Mouse (Mus musculus): Measurements from ENCODE around the gene Vmn1r189. TPM values are rescaled to one million over a fixed set of nuclear protein-coding genes. Genes with fewer than 3 reads are reported as not detected.

Gene Vmn1r189
- not detected in 2 replicates for polyA plus RNA-seq (2015; fragmentation: Nextera tagmentation; extraction: Ambion mirVana)

DNA sequence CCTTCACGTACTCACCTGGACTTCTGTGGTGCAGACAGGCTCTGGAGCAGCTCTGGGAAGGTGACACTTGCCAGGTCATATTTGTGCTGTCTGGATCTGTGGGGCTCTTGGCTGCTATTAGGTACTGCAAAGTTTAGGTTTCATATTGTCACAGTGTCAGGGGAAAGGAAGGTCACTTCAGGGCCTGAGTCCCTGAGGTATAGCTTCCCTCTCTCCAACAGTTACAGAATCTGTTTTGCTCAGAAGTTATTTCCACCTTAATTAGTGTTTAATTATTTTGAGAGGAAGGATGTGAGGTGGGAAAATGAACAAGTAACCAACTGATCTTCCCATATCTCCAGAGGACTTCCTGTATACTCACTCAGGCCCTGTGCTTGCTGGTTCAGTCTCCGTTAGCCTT lies at the start of gene Vmn1r189:
Gene Vmn1r189 (minus strand): TSS at position 101 of the 400 bp plus-strand sequence.

DNA sequence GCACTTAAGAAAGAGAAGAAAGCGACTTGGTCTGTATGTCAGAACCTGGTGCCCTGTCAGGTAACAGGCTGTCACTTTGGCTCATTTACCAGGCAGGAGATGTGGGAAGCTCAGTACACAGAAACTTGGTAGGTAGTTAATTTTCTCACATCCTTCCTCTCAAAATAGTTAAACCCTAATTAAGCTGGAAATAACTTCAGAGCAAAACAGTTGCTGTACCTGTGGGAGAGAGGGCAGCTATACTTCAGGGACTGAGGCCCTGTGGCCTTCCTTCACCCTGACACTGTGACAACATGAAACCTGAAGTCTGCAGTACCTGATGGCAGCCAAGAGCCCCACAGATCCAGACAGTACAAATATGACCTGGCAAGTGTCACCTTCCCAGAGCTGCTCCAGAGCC lies 21.5 kb downstream of the Vmn1r189 start, which contains the start of gene Vmn1r188:
Gene Vmn1r188 (plus strand): TSS at position 301 of the 400 bp plus-strand sequence.

Small RNAs within 50 kb of the gene (microRNA-seq; reads per million reads assigned to microRNA genes)
- gene Gm26300 = not detected

Other genes with a start within 250 kb of the Vmn1r189 start
- 1.1 and 1.2 TPM in 2 replicates for gene Zfp184, start 160.7 kb downstream of the Vmn1r189 start, polyA plus RNA-seq (2015; fragmentation: Nextera tagmentation; extraction: Ambion mirVana)
- 0.17 TPM in 1 of 2 replicates, not detected in the other for gene Pom121l2, start 124.6 kb downstream of the Vmn1r189 start, polyA plus RNA-seq (2015; fragmentation: Nextera tagmentation; extraction: Ambion mirVana)
- gene Prss16, start 96.1 kb downstream of the Vmn1r189 start, polyA plus RNA-seq (2015; fragmentation: Nextera tagmentation; extraction: Ambion mirVana) = 0.35 and 0.80 TPM in 2 replicates
- 2.2 TPM in 1 of 2 replicates, not detected in the other for gene Hist1h2ah, start 70.3 kb downstream of the Vmn1r189 start, polyA plus RNA-seq (2015; fragmentation: Nextera tagmentation; extraction: Ambion mirVana)
- 0.92 and 1.3 TPM in 2 replicates for gene Hist1h2bk, start 70.0 kb downstream of the Vmn1r189 start, polyA plus RNA-seq (2015; fragmentation: Nextera tagmentation; extraction: Ambion mirVana)
- gene Hist1h4i, start 64.5 kb downstream of the Vmn1r189 start, polyA plus RNA-seq (2015; fragmentation: Nextera tagmentation; extraction: Ambion mirVana) = 4.6 and 7.5 TPM in 2 replicates
- 8.4 and 8.8 TPM in 2 replicates for gene Hist1h2ag, start 62.9 kb downstream of the Vmn1r189 start, polyA plus RNA-seq (2015; fragmentation: Nextera tagmentation; extraction: Ambion mirVana)
- 1.8 and 2.4 TPM in 2 replicates for gene Hist1h2bj, start 62.6 kb downstream of the Vmn1r189 start, polyA plus RNA-seq (2015; fragmentation: Nextera tagmentation; extraction: Ambion mirVana)
- gene Vmn1r188, start 21.4 kb downstream of the Vmn1r189 start, polyA plus RNA-seq (2015; fragmentation: Nextera tagmentation; extraction: Ambion mirVana) = not detected in 2 replicates
- gene Vmn1r191, start 78.1 kb upstream of the Vmn1r189 start, polyA plus RNA-seq (2015; fragmentation: Nextera tagmentation; extraction: Ambion mirVana) = not detected in 2 replicates
- gene Vmn1r192, start 85.3 kb upstream of the Vmn1r189 start, polyA plus RNA-seq (2015; fragmentation: Nextera tagmentation; extraction: Ambion mirVana) = not detected in 2 replicates
- gene Vmn1r193, start 117.3 kb upstream of the Vmn1r189 start, polyA plus RNA-seq (2015; fragmentation: Nextera tagmentation; extraction: Ambion mirVana) = not detected in 2 replicates
- gene Vmn1r194, start 138.4 kb upstream of the Vmn1r189 start, polyA plus RNA-seq (2015; fragmentation: Nextera tagmentation; extraction: Ambion mirVana) = not detected in 2 replicates
- gene Vmn1r195, start 164.7 kb upstream of the Vmn1r189 start, polyA plus RNA-seq (2015; fragmentation: Nextera tagmentation; extraction: Ambion mirVana) = not detected in 2 replicates
- not detected in 2 replicates for gene Vmn1r196, start 184.1 kb upstream of the Vmn1r189 start, polyA plus RNA-seq (2015; fragmentation: Nextera tagmentation; extraction: Ambion mirVana)
- not detected in 2 replicates for gene Vmn1r197, start 218.8 kb upstream of the Vmn1r189 start, polyA plus RNA-seq (2015; fragmentation: Nextera tagmentation; extraction: Ambion mirVana)
- not detected in 2 replicates for gene Vmn1r198, start 244.5 kb upstream of the Vmn1r189 start, polyA plus RNA-seq (2015; fragmentation: Nextera tagmentation; extraction: Ambion mirVana)